Mouse (Mus musculus) kidney, adult 18-20 months (tissue): Measurements from ENCODE around the gene Prr12.

Experiments
- DNase-seq: peaks from one replicate; pipeline ENCODE4 v3.0.0; 2021

Prr12 gene

GRCm38 (mm10) chr7:45019031-45019571, 33.6 kb downstream of the Prr12 start:
- peak; percentile 76 for DNase-seq

- peak; percentile 89 for DNase-seq
Measured at GRCm38 (mm10) chr7:45017242-45018061, 35.2 kb downstream of the Prr12 start, which contains the start of gene Rras. TSS of gene Rras (plus strand) at chr7:45017961.

DNA sequence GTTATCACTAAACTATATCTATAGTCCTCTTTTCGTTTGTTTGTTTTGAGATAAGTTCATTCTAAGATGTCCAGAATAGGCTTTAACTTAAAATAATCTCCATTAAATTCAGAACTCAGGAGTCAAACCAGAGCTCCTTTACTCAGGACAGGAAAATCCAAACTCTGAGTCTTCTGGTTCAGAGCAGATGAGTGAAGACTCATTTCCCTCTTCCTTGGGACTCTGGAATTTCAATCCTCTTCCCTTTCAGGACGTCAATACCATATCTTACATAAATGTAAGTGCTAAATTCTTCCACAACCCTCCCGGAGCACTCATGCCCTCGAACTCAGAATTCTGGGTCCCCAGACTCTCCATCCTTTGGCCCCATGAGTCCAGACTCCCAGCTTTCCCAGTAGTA, 35.9 kb downstream of the Prr12 start:
- DNase-seq = no peak

GRCm38 (mm10) chr7:45015957-45016612, 36.6 kb downstream of the Prr12 start, which contains the start of gene Scaf1:
TSS of gene Scaf1 (minus strand) at chr7:45016363.
- peak; percentile 99 for DNase-seq

DNA sequence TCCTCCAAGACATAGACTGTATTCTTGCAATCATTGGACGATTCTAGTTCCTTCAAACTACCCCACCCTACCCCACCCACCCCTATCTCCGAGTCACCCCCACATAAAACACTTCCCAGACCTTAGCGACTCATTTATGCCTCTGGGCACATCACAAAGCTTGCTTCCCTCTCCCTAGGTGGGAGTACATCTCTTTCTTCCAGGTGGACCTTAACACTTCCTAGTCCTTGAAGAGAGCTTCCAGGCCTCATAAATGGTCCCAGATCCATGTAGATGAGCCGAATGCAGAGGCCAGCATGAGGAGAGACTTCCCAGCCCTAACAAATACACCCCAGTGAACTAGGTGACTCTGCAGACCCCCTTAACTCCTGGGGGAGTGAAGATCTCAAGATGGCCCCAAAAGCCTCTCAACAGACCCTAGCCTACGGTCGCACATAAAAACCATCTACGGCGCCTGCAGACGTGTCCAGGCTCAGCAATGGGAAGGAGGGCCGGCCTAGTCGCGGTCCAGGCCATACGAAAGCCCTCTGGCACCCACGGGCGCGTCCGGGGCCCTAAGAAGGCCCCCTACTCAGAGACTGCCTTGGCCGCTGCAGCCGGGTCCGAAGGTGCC, 37.2 kb downstream of the Prr12 start:
- DNase-seq = no peak

DNA sequence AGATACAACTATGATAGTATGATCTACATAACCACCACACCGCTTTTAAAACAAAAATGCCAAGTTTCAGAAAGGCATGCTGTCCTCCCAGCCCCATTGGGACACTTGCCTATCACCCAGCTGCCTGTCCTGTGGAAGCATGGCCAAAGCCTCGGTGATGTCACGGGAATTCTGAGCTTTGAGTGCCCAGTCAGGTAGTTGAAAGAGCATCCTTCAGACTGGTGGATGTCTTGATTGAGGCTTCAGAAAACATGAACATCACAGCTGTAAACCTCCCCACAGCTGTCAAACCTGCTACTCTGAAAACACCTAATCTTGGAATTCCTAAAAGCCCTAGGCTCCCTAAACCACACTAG, 38.6 kb downstream of the Prr12 start:
- DNase-seq = no peak

GRCm38 (mm10) chr7:45013366-45014095, 39.1 kb downstream of the Prr12 start:
- no peak for DNase-seq

DNA sequence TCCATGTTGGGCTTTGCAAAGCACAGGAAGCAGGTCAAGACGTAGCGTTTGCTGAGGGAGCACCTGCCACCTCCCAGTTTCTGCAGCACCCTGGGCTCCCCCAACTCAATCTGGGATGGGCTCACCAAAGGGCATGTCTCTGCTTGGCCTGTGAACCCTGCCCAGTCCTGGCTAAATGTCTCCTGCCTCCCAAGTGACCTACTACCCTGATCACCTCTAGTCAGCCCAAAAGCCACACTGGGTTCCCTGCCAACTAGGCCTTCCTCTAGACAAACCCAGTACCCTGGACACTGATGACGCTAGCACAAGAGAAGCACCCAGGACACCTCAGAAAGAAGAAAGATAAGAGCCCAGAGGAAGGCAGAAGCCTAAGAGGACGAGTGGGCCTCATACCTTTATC, 39.9 kb downstream of the Prr12 start:
- no peak for DNase-seq

DNA sequence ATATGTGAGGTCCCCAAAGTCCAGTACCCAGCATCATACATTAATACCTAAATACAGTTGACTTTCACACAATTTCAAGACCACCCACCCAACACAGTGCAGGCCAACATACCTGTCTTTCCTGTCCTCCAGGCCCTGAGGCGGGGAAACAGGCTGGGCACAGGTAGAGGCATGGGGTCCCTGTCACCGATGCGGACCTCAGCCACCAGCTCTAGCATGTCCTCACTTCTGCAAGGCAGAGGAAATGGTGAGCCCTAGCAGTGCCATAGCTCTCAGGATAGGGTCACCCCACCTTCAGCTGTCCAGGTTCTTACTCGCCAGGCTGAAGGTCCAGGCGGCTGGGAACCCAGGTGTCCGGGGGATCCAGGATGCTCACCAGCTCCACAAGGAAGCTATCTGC, 40.7 kb downstream of the Prr12 start:
- no peak for DNase-seq

- DNase-seq = no peak
Measured at GRCm38 (mm10) chr7:45008411-45008810, 44.3 kb downstream of the Prr12 start.

- DNase-seq = no peak
Measured at GRCm38 (mm10) chr7:45007846-45008245, 44.8 kb downstream of the Prr12 start.

GRCm38 (mm10) chr7:45007141-45007540, 45.5 kb downstream of the Prr12 start:
- DNase-seq = no peak

GRCm38 (mm10) chr7:45006503-45006902, 46.2 kb downstream of the Prr12 start:
- DNase-seq = no peak

DNA sequence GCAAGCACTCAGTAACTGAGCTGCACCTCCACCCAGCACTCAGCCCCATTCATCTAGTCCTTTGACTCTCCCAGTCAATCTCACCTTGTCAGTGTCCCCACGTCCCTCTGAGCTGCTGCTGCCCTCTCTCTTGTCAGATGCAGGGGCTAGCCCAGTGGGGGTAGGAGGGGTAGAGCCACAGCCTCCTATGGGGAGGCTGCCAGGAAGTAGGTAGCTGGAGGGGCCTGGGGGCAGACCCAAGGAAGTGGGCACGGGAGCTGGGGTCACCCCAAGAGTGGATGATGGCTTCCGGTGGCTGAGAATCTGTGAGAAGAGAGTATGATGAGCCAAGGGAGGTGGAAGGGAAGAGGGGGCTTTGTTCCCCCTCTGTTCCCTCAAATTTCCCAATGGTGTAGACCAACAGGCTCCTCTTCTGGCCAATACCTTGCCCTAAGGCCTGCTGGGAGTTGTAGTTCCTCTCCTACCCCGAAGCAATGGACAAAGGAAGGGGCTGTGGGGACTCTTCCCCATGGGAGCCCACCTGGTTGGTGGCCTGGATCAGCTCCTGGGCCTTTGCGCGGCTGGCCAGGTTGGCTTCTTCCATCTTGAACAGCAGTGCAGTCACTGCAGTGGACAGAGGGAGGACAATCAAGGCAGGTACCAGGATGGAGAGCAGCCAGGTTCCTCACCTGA, 47.2 kb downstream of the Prr12 start:
- no peak for DNase-seq

DNA sequence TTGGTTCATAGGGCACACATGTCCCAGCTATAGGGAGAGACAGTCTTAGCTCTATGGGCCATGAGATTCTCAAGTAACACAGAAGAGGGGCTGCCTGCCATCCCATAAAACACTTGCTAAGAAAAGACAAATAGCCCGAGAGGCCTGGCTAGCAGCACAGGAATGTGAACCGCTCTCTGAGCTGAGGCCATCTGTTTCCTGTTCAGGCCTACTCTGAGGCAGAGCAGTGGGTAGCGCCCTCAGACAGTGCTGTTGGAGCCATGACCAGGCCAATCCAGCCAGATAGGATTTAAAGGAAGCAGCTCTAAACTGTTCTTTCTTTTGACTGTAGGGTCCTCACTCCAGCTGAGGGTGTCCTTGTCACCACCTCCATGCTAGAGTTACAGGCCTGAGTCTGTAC, 48.1 kb downstream of the Prr12 start:
- DNase-seq = no peak

DNA sequence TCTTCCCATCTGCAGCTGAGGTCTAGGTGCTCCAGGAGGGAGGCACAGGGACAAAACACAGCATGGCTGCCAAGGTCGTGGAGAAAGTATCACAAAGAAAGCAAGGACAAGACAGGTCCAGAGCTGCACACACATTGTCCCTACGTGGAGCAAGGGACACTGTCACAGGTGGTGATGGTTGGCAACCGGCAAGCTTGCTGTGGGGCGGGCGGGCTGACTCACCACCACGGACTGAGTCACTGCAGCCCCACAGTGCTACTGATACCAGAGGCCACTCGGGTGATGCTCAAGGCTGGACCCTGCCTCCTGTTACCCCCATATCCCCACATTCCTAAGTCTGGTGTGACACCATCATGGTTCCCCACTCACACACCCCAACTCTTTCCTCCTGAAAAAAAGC, 50.2 kb downstream of the Prr12 start:
- no peak for DNase-seq

- no peak for DNase-seq
Measured at GRCm38 (mm10) chr7:45000539-45001114, 52.1 kb downstream of the Prr12 start.

DNA sequence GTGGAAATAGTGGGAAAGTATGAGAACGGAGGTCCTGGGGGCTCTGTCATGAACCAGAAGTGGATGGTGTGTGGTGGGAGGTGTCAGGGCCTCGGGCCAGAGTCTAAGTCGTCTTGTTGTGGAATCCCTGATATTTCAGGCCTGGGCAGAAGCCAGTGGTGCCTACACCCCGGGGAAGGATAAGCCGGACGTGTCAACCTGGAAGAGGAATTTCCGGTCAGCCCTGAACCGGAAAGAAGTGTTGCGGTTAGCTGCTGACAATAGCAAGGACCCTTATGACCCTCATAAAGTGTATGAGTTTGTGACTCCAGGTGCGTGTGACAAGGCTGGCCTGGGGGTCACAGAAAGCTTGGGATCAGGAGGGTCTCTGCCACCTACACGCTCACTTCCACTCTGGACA, 52.9 kb downstream of the Prr12 start:
- no peak for DNase-seq

- peak; percentile 76 for DNase-seq
Measured at GRCm38 (mm10) chr7:44998501-44998955, 54.2 kb downstream of the Prr12 start, which contains the start of gene Bcl2l12. TSS of gene Bcl2l12 (minus strand) at chr7:44998712.

DNA sequence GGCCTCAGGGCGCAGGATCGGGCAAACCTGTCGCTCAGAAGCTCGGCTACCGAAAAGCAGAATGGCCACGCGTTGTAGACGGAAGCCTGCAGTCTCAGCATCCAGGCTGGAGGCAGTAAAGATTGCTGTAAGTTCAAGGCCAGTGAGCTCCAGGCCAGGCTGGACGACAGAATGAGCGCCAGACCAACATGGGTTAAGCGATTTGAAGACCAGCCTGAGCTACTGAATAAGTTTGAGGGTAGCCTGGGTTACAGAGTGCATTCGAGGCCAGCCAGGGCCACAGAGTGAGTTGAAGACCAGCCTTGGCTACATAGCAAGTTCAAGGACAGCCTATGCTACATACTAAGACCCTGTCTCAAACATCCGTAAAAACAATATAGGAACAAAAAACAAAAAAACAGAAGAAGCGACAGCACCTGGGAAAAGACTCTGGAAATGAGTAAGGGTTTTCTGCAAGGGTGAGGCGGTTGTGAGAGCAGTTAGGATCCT, 54.7 kb downstream of the Prr12 start:
- DNase-seq = no peak

- peak; percentile 98 for DNase-seq
Measured at GRCm38 (mm10) chr7:44997231-44997939, 55.3 kb downstream of the Prr12 start, which contains the start of gene Irf3. TSS of gene Irf3 (plus strand) at chr7:44997648.
